Comparison of ENCODE assay signal across 28 mouse cellular contexts in genomic region chr4:117669874-117670273, GRCm38 (mm10). TPM values are rescaled to one million over a fixed set of nuclear protein-coding genes. Genes with fewer than 3 reads are reported as not detected.
"Had no signal": no experiment of that assay in that cellular context is flagged by ENCODE, and none has a peak within 500 bp of the region (broad histone marks: within the 10 kb centered on the region; RNA-seq: fewer than 3 reads in every experiment).

No protein-coding gene starts in this region.

- ATAC-seq: liver, postnatal 0 days; lung, postnatal 0 days had no signal

- H3K9ac ChIP-seq: kidney, embryonic 15.5 days; limb, embryonic 12.5 days; limb, embryonic 15.5 days; liver, embryonic 14.5 days; liver, postnatal 0 days; lung, embryonic 14.5 days; neural tube, embryonic 13.5 days; stomach, embryonic 15.5 days had no signal

- H3K27me3 ChIP-seq: kidney, embryonic 15.5 days; limb, embryonic 12.5 days; limb, embryonic 15.5 days; stomach, embryonic 15.5 days had no signal

- DNase-seq: kidney, adult 11 months; kidney, adult 8-10 months; kidney, postnatal 10 days; kidney, postnatal 36 days; liver, postnatal 0 days; lung, embryonic 14.5 days; midbrain, embryonic 14.5 days; retina, postnatal 1 day; right cerebral cortex, postnatal 25 days; spleen, adult 18-20 months; thymus, postnatal 25 days had no signal

- H3K27ac ChIP-seq: kidney, embryonic 15.5 days; limb, embryonic 12.5 days; limb, embryonic 15.5 days; liver, embryonic 14.5 days; macrophage; neural tube, embryonic 13.5 days; stomach, embryonic 15.5 days had no signal

- H3K9me3 ChIP-seq: kidney, embryonic 15.5 days; limb, embryonic 12.5 days; limb, embryonic 15.5 days; neural tube, embryonic 13.5 days; stomach, embryonic 15.5 days had no signal

- H3K4me1 ChIP-seq: kidney, embryonic 15.5 days; stomach, embryonic 15.5 days had no signal

- H3K4me2 ChIP-seq: kidney, embryonic 15.5 days; limb, embryonic 12.5 days; limb, embryonic 15.5 days; liver, embryonic 11.5 days; lung, embryonic 14.5 days; neural tube, embryonic 13.5 days; stomach, embryonic 15.5 days had no signal

- H3K4me3 ChIP-seq: kidney, embryonic 15.5 days; limb, embryonic 12.5 days; limb, embryonic 15.5 days; myocyte; neural tube, embryonic 13.5 days; stomach, embryonic 15.5 days had no signal

RNA-seq across cellular contexts. Expression of gene Gm12845, which starts 54.3 kb away (rescaled TPM):
- total RNA-seq: layer of hippocampus, postnatal 25 days; left cerebral cortex, adult 18-20 months; left cerebral cortex, postnatal 25 days; megakaryocyte, adult 5-6 weeks; monocyte, adult 5-6 weeks; neutrophil, adult 5-6 weeks had no signal
- polyA plus RNA-seq: kidney, embryonic 15.5 days; limb, embryonic 12.5 days; limb, embryonic 15.5 days; liver, embryonic 11.5 days; liver, embryonic 14.5 days; liver, postnatal 0 days; lung, embryonic 14.5 days; lung, postnatal 0 days; macrophage; midbrain, embryonic 14.5 days; myocyte; neural tube, embryonic 13.5 days; stomach, embryonic 15.5 days; thymus, postnatal 0 days had no signal
